Mouse (Mus musculus) liver, embryonic 14.5 days (tissue): ENCODE results near the gene Olfr676. TPM values are rescaled to one million over a fixed set of nuclear protein-coding genes. Genes with fewer than 3 reads are reported as not detected.
"Not testable (repeated sequence)": the region's sequence is repeated elsewhere in the genome, so short reads cannot be mapped to it uniquely, and the experiment has no call there.

Source experiments
- ATAC-seq: fragments of 200-750 bp; cut with Nextera tagmentation; 2 replicates; pipeline ENCODE4 v1.8.0; 2017; ENCODE audit warnings: moderate number of reproducible peaks, mild to moderate bottlenecking, moderate library complexity; ENCODE audit not compliant: insufficient read depth
- DNase-seq, 3 experiments: peaks; one replicate each; pipeline ENCODE4 v3.0.0-alpha.2; 2012 to 2013; ENCODE audit warnings: low read depth in 3 of 3, low spot score in 3 of 3
- H3K27ac ChIP-seq: fragments of 300-500 bp; sonication (generic); 2 replicates; pipeline ENCODE4 v1.5.1; 2014; ENCODE audit warnings: moderate library complexity, mild to moderate bottlenecking, control low read depth, inconsistent platforms
- H3K27me3 ChIP-seq: fragments of 300-500 bp; sonication (generic); 2 replicates; pipeline ENCODE4 v1.6.1; 2014; ENCODE audit warnings: mild to moderate bottlenecking, low read length, moderate library complexity; ENCODE audit not compliant: control insufficient read depth, insufficient read depth
- H3K36me3 ChIP-seq: fragments of 300-500 bp; sonication (generic); replicated peaks from 2 replicates; pipeline ENCODE4 v1.6.1; 2014; ENCODE audit warnings: low read depth; ENCODE audit not compliant: control insufficient read depth, insufficient read depth
- H3K4me1 ChIP-seq, 2 experiments: fragments of 200-500 bp in 1 of 2; fragments of 300-500 bp in 1 of 2; sonication (generic) in 1 of 2; replicated peaks; 2 replicates each; pipeline ENCODE4 v1.6.1; 2012 to 2014; ENCODE audit warnings: antibody characterized with exemption in 1 of 2, inconsistent platforms in 1 of 2, low read length in 1 of 2; ENCODE audit not compliant: control insufficient read depth in 2 of 2, insufficient read depth in 2 of 2
- H3K4me2 ChIP-seq: fragments of 300-500 bp; sonication (generic); 2 replicates; pipeline ENCODE4 v1.6.1; 2014; ENCODE audit warnings: low read depth, mild to moderate bottlenecking, control low read depth, moderate library complexity
- H3K4me3 ChIP-seq, 2 experiments: fragments of 200-500 bp in 1 of 2; fragments of 300-500 bp in 1 of 2; sonication (generic) in 1 of 2; 2 replicates each; pipeline ENCODE4 v1.5.1; 2012 to 2014; ENCODE audit warnings: low read depth in 2 of 2, low read length in 2 of 2, mild to moderate bottlenecking in 2 of 2, control low read depth in 1 of 2, inconsistent platforms in 1 of 2, moderate library complexity in 1 of 2; ENCODE audit not compliant: insufficient read depth in 1 of 2
- H3K9ac ChIP-seq: fragments of 300-500 bp; sonication (generic); replicated peaks from 2 replicates; pipeline ENCODE4 v1.6.1; 2014; ENCODE audit warnings: mild to moderate bottlenecking, control low read depth, moderate library complexity
- H3K9me3 ChIP-seq: fragments of 300-500 bp; sonication (generic); 2 replicates; pipeline ENCODE4 v1.6.1; 2016; ENCODE audit warnings: low read length, mixed read lengths; ENCODE audit not compliant: control insufficient read depth
- CTCF ChIP-seq: IDR thresholded peaks from 2 replicates; pipeline ENCODE4 v1.5.1; 2016; ENCODE audit warnings: antibody characterized with exemption, low read depth, control low read depth
- EP300 ChIP-seq: IDR thresholded peaks from 2 replicates; pipeline ENCODE4 v1.6.1; 2016; ENCODE audit warnings: antibody characterized with exemption, low read depth
- WGBS: fragments of 180-500 bp; shearing (Covaris S2); extraction: QIAGEN DNeasy Blood & Tissue Kit; methylation state at CpG from one replicate; pipeline ENCODE4 v1.1.7; 2014; ENCODE audit not compliant: insufficient replicate concordance; 5-methylcytosine and 5-hydroxymethylcytosine counted together
- polyA plus RNA-seq, 2 experiments: library from polyadenylated mRNA; depleted of rRNA in 1 of 2; stranded (reverse) in 1 of 2; unstranded in 1 of 2; fragments of >200 nt; fragmentation: Nextera tagmentation in 1 of 2; extraction: Ambion mirVana in 1 of 2; gene quantifications; 2 replicates each; pipeline versions ENCODE4 v1.2.1 to v1.2.3; 2012 to 2014

Olfr676 gene
- polyA plus RNA-seq (2012; rRNA removed) (not detected in 2 replicates), polyA plus RNA-seq (2014; fragmentation: Nextera tagmentation; extraction: Ambion mirVana) (not detected in 2 replicates)

DNA sequence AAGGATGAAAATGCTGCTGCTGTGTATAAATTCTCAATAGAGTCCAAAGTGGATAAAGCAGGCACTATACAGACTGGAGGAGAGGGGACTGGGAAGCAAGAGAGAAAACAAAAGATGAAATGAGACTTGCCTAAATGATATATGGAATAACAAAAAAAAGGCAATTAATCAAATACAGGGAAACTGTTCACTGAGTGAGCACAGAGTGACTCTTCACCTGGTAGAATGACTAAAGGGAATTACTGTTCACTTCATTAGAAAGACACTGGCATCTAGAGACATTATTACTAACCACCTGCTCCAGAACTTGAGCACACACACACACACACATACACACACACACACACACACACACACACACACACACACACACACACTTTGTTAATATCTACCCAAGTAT, at the start of gene Olfr676:
Gene Olfr676 (plus strand): TSS at position 301 of the 400 bp plus-strand sequence.
- no peak within 1 kb of the TSS for H3K9ac ChIP-seq
- ATAC-seq (no peak), DNase-seq (no peak)
- H3K4me1 ChIP-seq, result no peaks in the 10 kb centered on the region
- H3K4me2 ChIP-seq, result no peak within 1 kb of the TSS
- H3K27me3 ChIP-seq, result no peaks in the 10 kb centered on the region
- H3K27ac ChIP-seq, result no peak within 1 kb of the TSS
- no peaks in the 10 kb centered on the region for H3K36me3 ChIP-seq
- TF ChIP-seq CTCF (no peak), EP300 (no peak)
- H3K9me3 ChIP-seq, result no peaks in the 10 kb centered on the region
- H3K4me3 ChIP-seq, result no peak within 1 kb of the TSS

DNA sequence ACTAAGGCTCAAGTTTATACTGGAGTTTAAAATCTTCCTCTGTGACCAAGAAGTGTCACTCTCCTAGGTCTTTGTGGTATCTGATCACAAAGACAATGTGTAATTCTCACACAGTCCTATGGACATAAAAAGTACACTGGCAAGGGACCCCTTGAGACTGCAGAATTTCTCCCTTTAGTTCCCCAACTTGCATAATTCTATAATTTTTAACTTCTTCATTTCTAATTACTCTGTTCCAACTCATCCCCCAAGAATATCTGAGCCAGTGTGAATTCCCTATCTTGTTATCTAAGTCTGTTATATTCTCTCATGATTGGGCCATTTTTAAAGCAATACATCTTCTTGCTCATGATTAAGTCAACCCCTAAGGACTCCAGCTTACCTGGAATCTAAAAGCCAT, 30.6 kb upstream of the Olfr676 start, which contains the start of gene Olfr672:
Gene Olfr672 (minus strand): TSS at position 101 of the 400 bp plus-strand sequence.
- Histone ChIP-seq H3K9ac (no peak within 1 kb of the TSS), H3K27ac (no peak within 1 kb of the TSS), H3K4me2 (no peak within 1 kb of the TSS), H3K36me3 (no peaks in the 10 kb centered on the region), H3K4me1 (no peaks in the 10 kb centered on the region), H3K9me3 (no peaks in the 10 kb centered on the region), H3K4me3 (no peak within 1 kb of the TSS), H3K27me3 (no peaks in the 10 kb centered on the region)
- DNase-seq (no peak), ATAC-seq (no peak)
- TF ChIP-seq CTCF (no peak), EP300 (no peak)

DNA sequence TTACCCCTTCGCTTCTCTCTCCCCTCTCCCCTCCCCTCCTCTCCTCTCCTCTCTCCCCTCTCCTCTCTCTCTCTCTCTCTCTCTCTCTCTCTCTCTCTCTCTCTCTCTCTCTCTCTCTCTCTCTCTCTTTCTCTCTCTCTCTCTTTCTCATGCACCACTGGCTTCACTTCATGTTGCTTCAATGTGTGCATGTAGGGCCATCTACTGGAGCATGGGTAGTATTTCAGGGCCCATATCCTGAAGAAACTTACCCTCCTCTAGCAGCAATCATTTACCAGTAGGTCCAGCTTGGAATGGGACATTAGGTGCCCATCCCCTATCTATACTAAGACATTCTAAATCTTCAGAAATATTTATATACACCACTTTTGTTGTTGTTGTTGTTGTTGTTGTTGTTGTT, 10.0 kb upstream of the Olfr676 start:
- no peak overlapping the region for H3K4me3 ChIP-seq
- H3K9me3 ChIP-seq, result no peaks in the 10 kb centered on the region
- no peaks in the 10 kb centered on the region for H3K27me3 ChIP-seq
- 63% methylated on average over 1 of the region's 1 CpGs for WGBS
- H3K4me1 ChIP-seq, result no peaks in the 10 kb centered on the region
- no peak for TF ChIP-seq CTCF
- TF ChIP-seq EP300, result no peak
- H3K27ac ChIP-seq, result no peak overlapping the region
- no peaks in the 10 kb centered on the region for H3K36me3 ChIP-seq
- no peak overlapping the region for H3K4me2 ChIP-seq
- H3K9ac ChIP-seq, result no peak overlapping the region
- DNase-seq (no peak), ATAC-seq (no peak)

DNA sequence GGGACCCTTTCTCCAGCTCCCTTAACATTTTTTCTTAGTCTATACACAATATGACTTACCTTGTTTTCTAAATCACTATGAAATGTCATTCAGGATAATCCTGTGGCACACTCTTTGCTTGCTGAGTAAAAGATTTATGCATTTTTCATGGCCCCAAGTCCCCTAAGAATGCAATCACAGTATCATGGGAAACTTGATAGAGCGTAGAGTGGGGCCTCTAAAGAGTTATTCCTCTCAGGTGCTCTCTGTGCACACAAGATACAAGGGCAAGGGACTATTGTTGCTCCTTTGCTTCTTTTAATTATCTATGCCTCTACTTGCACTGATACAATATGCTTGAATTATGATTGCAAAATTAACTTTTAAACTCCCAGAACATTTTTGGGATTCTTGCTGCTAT, 4.1 kb upstream of the Olfr676 start, which contains the start of gene Olfr675:
Gene Olfr675 (minus strand): TSS at position 101 of the 400 bp plus-strand sequence.
- H3K9ac ChIP-seq, result no peak within 1 kb of the TSS
- 32% methylated on average over 1 of the region's 1 CpGs for WGBS
- no peaks in the 10 kb centered on the region for H3K27me3 ChIP-seq
- H3K36me3 ChIP-seq, result no peaks in the 10 kb centered on the region
- no peak within 1 kb of the TSS for H3K27ac ChIP-seq
- H3K4me2 ChIP-seq, result no peak within 1 kb of the TSS
- no peaks in the 10 kb centered on the region for H3K4me1 ChIP-seq
- no peak for TF ChIP-seq CTCF
- H3K9me3 ChIP-seq, result no peaks in the 10 kb centered on the region
- H3K4me3 ChIP-seq, result no peak within 1 kb of the TSS
- DNase-seq (no peak), ATAC-seq (no peak)

DNA sequence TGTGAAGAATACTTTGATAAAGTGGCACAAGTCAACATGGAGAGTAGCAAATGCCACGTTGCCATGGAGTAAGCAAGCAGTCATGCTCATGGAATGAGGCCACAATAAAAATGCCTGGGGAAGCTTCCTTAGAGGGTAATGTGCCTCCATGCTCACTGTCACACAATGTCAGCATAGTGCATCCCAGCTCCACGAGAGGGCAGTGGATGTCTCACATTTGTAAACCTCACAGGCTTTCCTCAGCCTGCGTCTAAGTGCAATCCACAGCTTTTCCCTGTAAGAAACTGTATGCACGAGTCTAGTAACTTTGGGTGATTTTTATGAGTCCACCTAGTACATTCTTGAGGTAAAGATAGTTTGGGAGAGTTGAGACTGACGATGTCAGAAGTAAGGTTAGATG, 1.3 kb downstream of the Olfr676 start:
- H3K36me3 ChIP-seq, H3K27me3 ChIP-seq: not testable (repeated sequence)

DNA sequence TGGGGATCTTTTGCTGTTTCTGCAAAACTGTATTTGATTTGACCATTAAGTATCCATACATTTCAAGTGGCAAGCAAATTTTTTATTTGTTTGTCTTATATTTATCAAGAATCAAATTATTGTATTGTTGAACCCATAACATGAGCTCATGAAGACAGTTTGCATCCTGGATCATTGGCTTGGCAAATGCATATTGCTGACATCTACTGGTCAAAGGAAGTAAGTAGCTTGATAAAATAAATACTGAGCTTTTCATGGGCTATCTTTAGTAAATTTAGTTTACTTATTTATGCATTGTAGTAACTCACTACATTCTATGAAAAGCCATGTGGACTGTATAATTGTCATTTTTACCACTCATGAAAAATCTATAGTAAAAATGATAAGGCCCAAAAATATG, 26.5 kb downstream of the Olfr676 start:
- no peak overlapping the region for H3K27ac ChIP-seq
- no peak overlapping the region for H3K4me2 ChIP-seq
- no peak for DNase-seq
- H3K36me3 ChIP-seq, result no peaks in the 10 kb centered on the region
- no peaks in the 10 kb centered on the region for H3K4me1 ChIP-seq
- H3K9ac ChIP-seq, result no peak overlapping the region
- no peaks in the 10 kb centered on the region for H3K9me3 ChIP-seq
- H3K4me3 ChIP-seq, result no peak overlapping the region
- no peak for ATAC-seq
- TF ChIP-seq CTCF (no peak), EP300 (no peak)
- no peaks in the 10 kb centered on the region for H3K27me3 ChIP-seq

More for the DNA sequence above, 1.3 kb downstream of the Olfr676 start:
- not testable (repeated sequence) for H3K27ac ChIP-seq, H3K4me3 ChIP-seq, H3K4me2 ChIP-seq, H3K9ac ChIP-seq, DNase-seq, ATAC-seq, H3K4me1 ChIP-seq, H3K9me3 ChIP-seq
- WGBS, result 35% methylated on average over 5 of the region's 5 CpGs
